Mouse (Mus musculus) kidney, postnatal 10 days (tissue): ENCODE measurements at regions not wholly inside any gene's neighbourhood (a gene's known extent, or its start where the extent isn't known, plus 50 kb on each side); places are given as distances from the start of the nearest gene placed in this dataset.

Source experiments
- DNase-seq: peaks from one replicate; pipeline ENCODE4 v3.0.0; 2021; ENCODE audit warnings: mixed read lengths

GRCm38 (mm10) chr16:93189412-93189811, 363.5 kb upstream of the Runx1 start:
- DNase-seq = no peak

GRCm38 (mm10) chr16:93186554-93186953, 360.6 kb upstream of the Runx1 start:
- DNase-seq = no peak

GRCm38 (mm10) chr16:93182656-93183055, 356.7 kb upstream of the Runx1 start:
- no peak for DNase-seq

- DNase-seq = no peak
These were observed 355.5 kb upstream of the Runx1 start for GRCm38 (mm10) chr16:93181497-93181896.

- no peak for DNase-seq
These were observed 354.3 kb upstream of the Runx1 start for GRCm38 (mm10) chr16:93180213-93180612.

GRCm38 (mm10) chr16:93166667-93167066, 340.7 kb upstream of the Runx1 start:
- DNase-seq = no peak

DNA sequence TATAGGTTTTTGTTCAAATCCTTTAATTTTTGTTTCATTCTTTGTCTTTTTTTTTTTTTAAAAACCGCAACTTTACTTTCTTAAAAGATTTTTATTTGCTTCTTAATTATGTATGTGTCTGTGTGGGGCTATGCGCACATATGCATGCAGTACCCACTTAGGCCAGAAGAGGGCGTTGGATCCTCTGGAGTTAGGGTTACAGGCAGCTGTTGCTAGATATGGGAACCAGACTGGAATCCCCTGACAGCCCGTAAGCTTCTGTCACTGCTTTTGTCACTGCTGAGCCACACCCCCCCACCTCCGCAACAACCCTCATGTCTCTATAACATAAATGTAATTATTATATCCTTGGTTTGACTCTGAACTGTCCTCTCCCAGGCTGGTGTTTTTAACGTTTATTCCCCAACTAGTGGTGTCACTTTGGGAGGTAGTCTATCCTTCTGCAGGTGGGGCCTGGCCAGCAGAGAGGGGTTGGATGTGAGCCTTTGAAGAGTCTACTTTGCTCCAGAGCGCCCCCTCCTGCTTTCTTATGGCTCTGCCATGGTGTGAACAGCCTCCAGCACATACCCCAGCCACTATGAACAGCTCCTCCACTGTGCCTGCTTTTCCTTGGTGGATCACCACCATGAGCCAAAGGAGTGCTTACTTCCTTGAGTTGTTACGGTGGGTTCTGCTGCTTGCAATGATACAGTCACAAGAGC, 332.7 kb upstream of the Runx1 start:
- peak; percentile 11 for DNase-seq

DNA sequence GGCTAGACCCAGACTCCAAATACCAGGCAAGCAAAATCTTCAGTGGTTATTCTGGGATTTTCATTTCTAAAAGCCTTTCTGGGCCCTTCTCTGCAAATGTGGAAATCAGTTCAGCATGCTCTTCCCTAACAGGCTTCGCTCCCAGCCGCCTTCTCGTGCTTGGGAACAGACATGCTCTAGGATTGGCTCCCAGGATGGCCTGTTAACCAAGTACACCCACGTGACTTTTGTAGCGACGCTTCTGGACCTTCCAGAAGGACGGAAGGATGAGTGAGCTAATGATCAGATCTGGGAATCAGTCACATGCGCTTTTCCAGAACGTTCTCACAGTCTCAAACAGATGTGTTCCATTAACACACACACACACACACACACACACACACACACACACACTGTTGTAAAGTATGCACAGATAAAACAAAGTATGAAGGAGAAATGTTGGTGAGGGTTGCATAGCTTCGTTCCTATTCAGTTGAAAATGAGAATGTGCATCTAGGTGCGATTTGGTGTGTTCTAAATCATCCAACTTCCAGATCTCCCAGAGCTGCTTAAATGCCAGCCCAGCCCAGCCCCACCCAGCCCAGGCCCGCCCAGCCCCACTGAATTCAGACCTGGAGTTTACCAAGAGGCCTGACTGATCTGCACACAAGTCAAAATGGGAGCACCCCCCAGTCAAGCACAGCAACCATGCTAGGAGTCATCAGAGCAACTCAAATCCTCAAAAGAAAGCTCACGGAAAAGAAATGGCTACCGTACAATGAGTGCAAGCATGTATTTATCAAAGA, 327.8 kb upstream of the Runx1 start:
- DNase-seq = no peak

- no peak for DNase-seq
These were observed 327.0 kb upstream of the Runx1 start for GRCm38 (mm10) chr16:93152765-93153489.

GRCm38 (mm10) chr16:93152057-93152456, 326.1 kb upstream of the Runx1 start:
- no peak for DNase-seq

- no peak for DNase-seq
These were observed 325.7 kb upstream of the Runx1 start for GRCm38 (mm10) chr16:93151652-93152051.

DNA sequence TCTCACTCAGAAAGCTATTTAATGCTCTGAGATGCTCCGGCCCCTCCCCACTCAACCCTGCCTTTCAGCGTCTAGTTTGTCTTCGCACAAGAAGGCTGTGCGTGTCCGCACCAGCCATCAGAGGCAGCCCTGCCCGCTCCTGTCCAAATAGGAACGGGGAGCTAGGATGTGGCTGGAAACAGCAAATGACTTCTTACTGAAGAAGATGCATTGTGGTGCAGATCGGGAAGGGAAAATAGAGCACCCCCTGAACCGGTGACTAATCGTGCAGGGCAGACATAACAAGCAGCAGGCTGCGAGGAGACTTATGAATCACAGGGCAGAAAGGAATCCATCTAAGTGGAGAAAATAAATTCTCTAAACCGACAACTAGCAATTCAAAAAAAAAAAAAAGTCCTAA, 324.5 kb upstream of the Runx1 start:
- DNase-seq = no peak

DNA sequence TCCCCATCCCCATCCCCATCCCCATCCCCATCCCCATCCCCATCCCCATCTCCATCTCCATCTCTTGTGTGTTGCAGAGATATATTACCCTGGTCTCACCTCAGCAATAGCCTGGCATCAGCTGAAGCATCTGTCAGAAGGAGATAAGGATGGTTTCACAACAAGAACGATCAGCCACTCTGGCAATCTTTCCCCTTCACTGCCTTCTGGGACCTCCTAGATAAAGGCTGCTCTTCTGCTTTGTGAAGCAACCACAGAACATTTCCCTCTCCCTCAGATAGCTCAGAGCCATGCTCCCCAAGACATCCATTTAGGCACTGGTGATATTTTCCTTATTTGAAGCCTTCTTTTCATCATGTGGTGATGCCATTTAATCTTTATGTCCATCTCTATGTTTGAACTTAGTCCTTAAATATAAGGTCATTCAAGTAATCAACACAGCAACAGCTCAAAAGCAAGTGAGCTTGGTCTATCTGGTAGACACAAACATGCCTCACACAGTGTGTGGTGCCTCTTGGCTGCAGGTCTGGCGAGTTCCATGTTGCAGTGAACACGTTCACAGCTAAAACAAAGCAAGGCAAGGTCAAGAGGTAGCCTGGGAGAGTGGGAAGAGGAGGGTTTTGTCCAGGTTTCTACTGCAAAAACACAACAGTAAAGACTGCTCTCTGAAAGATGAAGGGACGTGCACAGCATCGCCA, 321.7 kb upstream of the Runx1 start:
- DNase-seq = no peak

DNA sequence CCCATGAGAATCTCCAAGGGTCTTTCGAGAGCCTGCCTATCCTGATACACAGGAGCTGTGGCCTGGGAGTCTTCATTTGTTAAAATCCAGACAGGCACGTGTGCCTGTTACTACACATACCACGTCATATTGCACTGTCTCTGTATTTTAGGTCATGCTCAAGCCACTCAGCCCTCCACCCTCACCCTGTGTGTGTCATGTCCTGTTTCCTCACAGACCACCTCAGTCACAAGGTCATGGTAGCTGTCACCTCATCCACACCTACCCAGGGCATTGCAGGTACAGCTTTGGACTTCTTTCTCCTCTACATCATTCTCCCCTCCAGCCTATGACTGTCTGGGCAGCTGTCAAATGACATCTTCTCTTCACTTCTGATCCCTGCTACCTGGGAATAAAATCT, 320.9 kb upstream of the Runx1 start:
- no peak for DNase-seq

DNA sequence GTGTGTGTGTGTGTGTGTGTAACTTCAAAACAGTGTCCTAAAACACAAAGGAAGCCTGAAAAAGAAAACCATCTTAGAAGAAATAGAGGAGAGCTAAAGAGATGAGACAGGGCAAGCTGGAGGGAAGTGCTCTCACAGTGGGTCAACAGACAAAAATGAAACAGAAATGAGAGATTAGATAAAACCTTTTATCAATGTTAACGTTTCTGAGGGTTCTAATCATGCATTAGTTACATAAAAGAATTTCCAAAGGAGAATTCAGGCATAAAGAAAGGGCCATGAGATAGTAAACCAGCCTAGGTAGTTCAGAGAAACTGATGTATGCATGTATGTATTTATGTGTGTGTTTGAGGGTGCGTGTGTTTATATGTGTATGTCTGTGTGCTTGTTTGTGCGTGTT, 319.7 kb upstream of the Runx1 start:
- no peak for DNase-seq

- no peak for DNase-seq
These were observed 318.1 kb upstream of the Runx1 start for GRCm38 (mm10) chr16:93144033-93144432.

GRCm38 (mm10) chr16:93143164-93143563, 317.2 kb upstream of the Runx1 start:
- DNase-seq = peak; percentile 18

GRCm38 (mm10) chr16:93141967-93142366, 316.0 kb upstream of the Runx1 start:
- DNase-seq = no peak

DNA sequence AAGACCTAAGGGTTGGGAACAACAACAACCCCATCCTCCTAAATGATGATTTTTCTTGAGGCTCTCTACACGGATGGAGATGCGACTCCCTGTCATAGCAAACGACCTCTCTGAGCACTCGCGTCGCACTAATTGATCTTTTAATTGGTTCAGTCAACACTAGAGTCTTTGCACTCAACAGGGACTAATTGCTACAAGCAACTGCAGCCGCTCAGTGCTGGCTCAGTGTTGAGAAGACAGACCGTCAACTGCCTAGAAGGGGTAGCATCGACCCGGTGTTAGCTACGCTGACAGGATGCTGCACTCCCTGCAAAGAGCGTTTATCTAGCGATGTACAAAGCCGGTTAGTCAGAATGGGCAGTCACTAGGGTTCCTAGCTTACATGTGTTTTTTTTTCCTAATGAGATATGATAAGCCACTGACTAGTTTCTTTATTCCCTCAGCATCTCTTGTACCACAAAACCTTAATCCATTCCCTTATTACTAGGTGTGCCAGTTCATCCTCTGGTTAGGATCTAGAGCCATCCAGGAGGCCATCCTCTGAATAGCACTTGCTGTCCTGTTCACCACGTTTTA, 314.7 kb upstream of the Runx1 start:
- no peak for DNase-seq

GRCm38 (mm10) chr16:93137249-93137648, 311.3 kb upstream of the Runx1 start:
- peak; percentile 28 for DNase-seq

GRCm38 (mm10) chr16:93131404-93131803, 305.5 kb upstream of the Runx1 start:
- no peak for DNase-seq

- DNase-seq = no peak
These were observed 304.7 kb upstream of the Runx1 start for GRCm38 (mm10) chr16:93130622-93131021.

DNA sequence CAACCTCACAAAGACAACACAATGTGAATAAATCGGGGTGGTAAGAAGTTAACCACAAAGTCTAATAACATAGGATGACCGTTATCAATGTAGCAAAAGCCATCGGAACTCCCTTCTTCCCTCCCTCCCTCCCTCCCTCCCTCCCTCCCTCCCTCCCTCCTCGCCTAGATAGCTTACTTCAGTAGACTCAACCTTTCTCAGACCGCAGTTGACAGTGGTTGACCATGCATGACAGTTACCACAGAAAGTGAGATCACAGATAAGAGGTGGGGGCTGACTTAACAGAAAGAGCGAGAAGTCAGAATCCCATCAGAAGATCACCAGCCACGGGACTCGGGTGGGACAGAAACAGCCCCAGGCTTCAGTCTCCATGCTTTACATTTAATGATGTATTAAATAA, 297.8 kb upstream of the Runx1 start:
- DNase-seq = no peak
